Mouse (Mus musculus): ENCODE data around the gene Pnmal2.

Pnmal2 gene

DNA sequence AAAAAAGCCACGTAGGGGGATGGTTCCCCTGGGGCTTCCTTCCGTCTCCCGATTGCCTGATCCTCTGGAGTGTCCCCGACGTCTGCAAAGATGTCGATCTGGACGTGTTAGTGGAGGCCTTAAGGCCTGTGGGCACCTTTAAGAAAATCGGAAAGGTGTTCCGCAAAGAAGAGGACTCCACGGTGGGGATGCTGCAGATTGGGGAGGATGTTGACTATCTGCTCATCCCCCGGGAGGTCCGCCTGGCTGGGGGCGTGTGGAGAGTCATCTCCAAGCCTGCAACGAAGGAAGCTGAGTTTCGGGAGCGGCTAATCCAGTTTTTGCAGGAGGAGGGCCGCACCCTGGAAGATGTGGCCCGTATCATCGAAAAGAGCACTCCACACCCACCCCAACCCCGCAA, 49.9 kb downstream of the Pnmal2 start:
- in situ Hi-C loops (cut with MboI; ENCODE audit: low pct_unique_long_range_greater_than_20kb in 1 of 2, low sequenced_read_pairs in 2 of 2, unreplicated experiment in 1 of 2): no loop called here

- in situ Hi-C loops (cut with MboI; ENCODE audit: low pct_unique_long_range_greater_than_20kb in 1 of 2, low sequenced_read_pairs in 2 of 2, unreplicated experiment in 1 of 2): loop anchor here (5.0 kb wide), 1 partner anchor 43 kb away; no protein-coding TSS in a partner anchor
Measured at GRCm38 (mm10) chr7:16995345-16995744, 50.9 kb downstream of the Pnmal2 start.
